Comparison of ENCODE assay signal across 8 mouse cellular contexts in genomic region chr17:83637393-83637792, GRCm38 (mm10). TPM values are rescaled to one million over a fixed set of nuclear protein-coding genes. Genes with fewer than 3 reads are reported as not detected.
A peak's percentile ranks its signal among the peaks of the same experiment; 100 is the strongest.
DNase-seq lines count a peak whose midpoint lies in the region; ATAC-seq and TF ChIP-seq lines count a peak whose summit lies in the region.
"Had no signal": no experiment of that assay in that cellular context is flagged by ENCODE, and none has a peak within 500 bp of the region (broad histone marks: within the 10 kb centered on the region; RNA-seq: fewer than 3 reads in every experiment).

No protein-coding gene starts in this region.

- peaks cover 3% of the 10 kb centered on the region for H3K4me1 ChIP-seq in intestine, postnatal 0 days (replicated peaks; ENCODE audit: control insufficient read depth, insufficient read depth, low read length)
- peaks cover 3% of the 10 kb centered on the region for H3K4me1 ChIP-seq in intestine, embryonic 15.5 days (replicated peaks)
- 0 out of 4 replicates have a peak, but pooled peaks cover 0 to 3% of the 10 kb centered on the region in 2 experiments for H3K4me1 ChIP-seq in CH12.LX (ENCODE audit: control insufficient read depth in 1 of 2, insufficient read depth in 2 of 2)
- H3K4me1 ChIP-seq in liver, postnatal 0 days (ENCODE audit: insufficient read depth): peaks cover 7% of the 10 kb centered on the region

- no peaks in the 10 kb centered on the region for H3K9me3 ChIP-seq in intestine, postnatal 0 days (ENCODE audit: control insufficient read depth)
- no peaks in the 10 kb centered on the region for H3K9me3 ChIP-seq in intestine, embryonic 15.5 days
- H3K9me3 ChIP-seq in CH12.LX (replicated peaks; ENCODE audit: low read length): peaks cover 4% of the 10 kb centered on the region
- 0 out of 2 replicates have a peak, but pooled peaks cover 3% of the 10 kb centered on the region for H3K9me3 ChIP-seq in liver, postnatal 0 days (ENCODE audit: low read length)
- H3K9me3 ChIP-seq: lung, embryonic 15.5 days had no signal

- POLR2A ChIA-PET in Patski (lab: Charles Lee): no interaction called here

- no peak overlapping the region for H3K4me3 ChIP-seq in intestine, postnatal 0 days (ENCODE audit: low read depth, low read length)
- no peak overlapping the region for H3K4me3 ChIP-seq in intestine, embryonic 15.5 days (replicated peaks)
- H3K4me3 ChIP-seq in CH12.LX (replicated peaks in 1 of 3; ENCODE audit: low read depth in 2 of 3, low read length in 2 of 3, poor library complexity in 1 of 3): no peak overlapping the region
- H3K4me3 ChIP-seq in liver, postnatal 0 days (ENCODE audit: low read depth, low read length): no peak overlapping the region
- H3K4me3 ChIP-seq: lung, embryonic 15.5 days had no signal

- H3K4me2 ChIP-seq in intestine, postnatal 0 days (replicated peaks; ENCODE audit: low read depth): no peak overlapping the region
- H3K4me2 ChIP-seq in intestine, embryonic 15.5 days (replicated peaks): no peak overlapping the region
- H3K4me2 ChIP-seq in CH12.LX (ENCODE audit: insufficient read depth, low read depth, poor library complexity, severe bottlenecking): no peak overlapping the region
- H3K4me2 ChIP-seq in liver, postnatal 0 days (ENCODE audit: low read depth, low read length): no peak overlapping the region
- H3K4me2 ChIP-seq: lung, embryonic 15.5 days had no signal

- peaks cover 12% of the 10 kb centered on the region for H3K27me3 ChIP-seq in intestine, postnatal 0 days (replicated peaks; ENCODE audit: control insufficient read depth, insufficient read depth, low read length)
- peaks cover 15% of the 10 kb centered on the region for H3K27me3 ChIP-seq in intestine, embryonic 15.5 days (replicated peaks)
- H3K27me3 ChIP-seq in CH12.LX (replicated peaks) (no peaks in the 10 kb centered on the region), Patski (peaks cover 10% of the 10 kb centered on the region)
- peaks cover 14% of the 10 kb centered on the region for H3K27me3 ChIP-seq in liver, postnatal 0 days (ENCODE audit: insufficient read depth, low read length)

- DNase-seq in CH12.LX (ENCODE audit: extremely low read depth): peak; percentile 40
- DNase-seq in Patski (ENCODE audit: low read depth, low spot score): no peak
- peak; percentile 67 for DNase-seq in liver, postnatal 0 days
- DNase-seq in testis, postnatal 14 days (ENCODE audit: low spot score): peak; percentile 60
- no peak for DNase-seq in yolk sac, embryonic 10.5 days (ENCODE audit: low spot score)

- TF ChIP-seq EP300 in CH12.LX (IDR thresholded peaks at IDR 0.05; ENCODE audit: low read length): no peak
- no peak for TF ChIP-seq EP300 in liver, postnatal 0 days (IDR thresholded peaks at IDR 0.05; ENCODE audit: low read depth)

- TF ChIP-seq CTCF in intestine, postnatal 0 days (IDR thresholded peaks at IDR 0.05; ENCODE audit: low read depth): peak; percentile 64
- peak; percentile 49 to 55 for TF ChIP-seq CTCF in CH12.LX (conservative IDR thresholded peaks at IDR 0.05 in 1 of 2, IDR thresholded peaks at IDR 0.05 in 1 of 2; ENCODE audit: low read depth in 2 of 2, low read length in 2 of 2)
- TF ChIP-seq CTCF in Patski (IDR thresholded peaks at IDR 0.05): peak; percentile 79
- TF ChIP-seq CTCF in liver, postnatal 0 days (IDR thresholded peaks at IDR 0.05; ENCODE audit: low read depth): peak; percentile 77

- dilution Hi-C loops in CH12.LX (cut with MboI; ENCODE audit: extremely low pct_ligation_motif_present, extremely low pct_unique_long_range_greater_than_20kb, low sequenced_read_pairs): no loop called here

- no peaks in the 10 kb centered on the region for H3K36me3 ChIP-seq in intestine, postnatal 0 days (ENCODE audit: control insufficient read depth, insufficient read depth)
- H3K36me3 ChIP-seq in intestine, embryonic 15.5 days: no peaks in the 10 kb centered on the region
- H3K36me3 ChIP-seq in CH12.LX (replicated peaks in 1 of 2; ENCODE audit: control insufficient read depth in 1 of 2, insufficient read depth in 1 of 2, low read length in 1 of 2): no peaks in the 10 kb centered on the region
- H3K36me3 ChIP-seq in liver, postnatal 0 days (replicated peaks; ENCODE audit: insufficient read depth, low read length): no peaks in the 10 kb centered on the region
- H3K36me3 ChIP-seq: lung, embryonic 15.5 days had no signal

- TF ChIP-seq POLR2A in CH12.LX (IDR thresholded peaks at IDR 0.05; ENCODE audit: low read depth, low read length): no peak

- in situ Hi-C loops in CH12.LX (cut with MboI; ENCODE audit: low pct_ligation_motif_present, low pct_unique_long_range_greater_than_20kb, low sequenced_read_pairs) (loop anchor here (10.0 kb wide), 1 partner anchor 363 kb away; no protein-coding TSS in a partner anchor), Patski (cut with MboI; ENCODE audit: low pct_unique_long_range_greater_than_20kb) (loop anchor here (5.0 to 10.0 kb wide), 2 partner anchors 365 to 613 kb away; no protein-coding TSS in a partner anchor)

- no peaks in the 10 kb centered on the region for H3K79me2 ChIP-seq in CH12.LX (replicated peaks; ENCODE audit: control insufficient read depth, extremely low read depth, insufficient read depth, poor library complexity, severe bottlenecking)

- WGBS in intestine, postnatal 0 days: 77% methylated on average over 2 of the region's 2 CpGs
- 77% methylated on average over 2 of the region's 2 CpGs for WGBS in intestine, embryonic 15.5 days
- WGBS in liver, postnatal 0 days (ENCODE audit: insufficient replicate concordance): 61% methylated on average over 2 of the region's 2 CpGs

- no peak overlapping the region for H3K9ac ChIP-seq in intestine, postnatal 0 days (ENCODE audit: low read depth, low read length)
- H3K9ac ChIP-seq in intestine, embryonic 15.5 days: no peak overlapping the region
- H3K9ac ChIP-seq in CH12.LX (ENCODE audit: insufficient read depth, low read depth): no peak overlapping the region
- H3K9ac ChIP-seq in liver, postnatal 0 days (replicated peaks): no peak overlapping the region
- H3K9ac ChIP-seq: lung, embryonic 15.5 days had no signal

- ATAC-seq in intestine, postnatal 0 days: no peak
- no peak for ATAC-seq in intestine, embryonic 15.5 days
- no peak for ATAC-seq in Patski
- no peak for ATAC-seq in liver, postnatal 0 days

- CTCF ChIA-PET in Patski (lab: Charles Lee): no interaction called here

- peak; percentile 44 for TF ChIP-seq RAD21 in CH12.LX (IDR thresholded peaks at IDR 0.05; ENCODE audit: low read depth, low read length)

- no peak overlapping the region for H3K27ac ChIP-seq in intestine, postnatal 0 days (ENCODE audit: low read depth, low read length)
- no peak overlapping the region for H3K27ac ChIP-seq in intestine, embryonic 15.5 days
- no peak overlapping the region for H3K27ac ChIP-seq in CH12.LX (ENCODE audit: insufficient read depth, low read depth)
- H3K27ac ChIP-seq in liver, postnatal 0 days (ENCODE audit: low read depth): no peak overlapping the region
- H3K27ac ChIP-seq: lung, embryonic 15.5 days had no signal

TF ChIP-seq in CH12.LX, 34 proteins besides CTCF, POLR2A, EP300 and RAD21:
- no peak for TF ChIP-seq UBTF (IDR thresholded peaks at IDR 0.05; ENCODE audit: low read depth, low read length)
- TF ChIP-seq SMC3 (IDR thresholded peaks at IDR 0.05; ENCODE audit: low read depth, low read length): peak; percentile 47
- TF ChIP-seq KAT2A (IDR thresholded peaks at IDR 0.05; ENCODE audit: insufficient replicate concordance, low read length): no peak
- no peak for TF ChIP-seq SIN3A (IDR thresholded peaks at IDR 0.05; ENCODE audit: low read length)
- TF ChIP-seq ELF1 (IDR thresholded peaks at IDR 0.05; ENCODE audit: low read depth, low read length): no peak
- TF ChIP-seq NRF1 (IDR thresholded peaks at IDR 0.05; ENCODE audit: low read depth, low read length): no peak

RNA-seq across cellular contexts. Expression of gene Kcng3, which starts 5.7 kb away (rescaled TPM):
- not detected in 2 replicates for polyA plus RNA-seq in intestine, postnatal 0 days (2015; fragmentation: Nextera tagmentation; extraction: Ambion mirVana)
- polyA plus RNA-seq in intestine, embryonic 15.5 days (2015; fragmentation: Nextera tagmentation; extraction: Ambion mirVana): 0.05 TPM in 1 of 2 replicates, not detected in the other
- total RNA-seq in CH12.LX (2012; rRNA removed) (not detected in 2 replicates), CH12.LX (2014; rRNA removed) (not detected in 2 replicates)
- polyA plus RNA-seq in CH12.LX (2012; ENCODE audit: insufficient read length, low read depth) (not detected in 2 replicates), Patski (2021) (not detected)
- not detected in 2 replicates for polyA plus RNA-seq in liver, postnatal 0 days (2015; fragmentation: Nextera tagmentation; extraction: Ambion mirVana)
- polyA plus RNA-seq: lung, embryonic 15.5 days had no signal

Comparison
In these comparisons a context has a peak if more than half of its experiments do, and no peak if none do; other contexts are left out.
1. DNase-seq: peak in CH12.LX (single experiment), liver, postnatal 0 days (single experiment) and testis, postnatal 14 days (single experiment); none in Patski (single experiment) and yolk sac, embryonic 10.5 days (single experiment).
2. Peak in every context shown above with its lines, with median percentiles within 50 percentile points of each other: CTCF ChIP-seq.